Mouse (Mus musculus): ENCODE results near the gene Them7. TPM values are rescaled to one million over a fixed set of nuclear protein-coding genes. Genes with fewer than 3 reads are reported as not detected.
A peak's percentile ranks its signal among the peaks of the same experiment; 100 is the strongest.

Gene Them7
- total RNA-seq, 1 experiment from 2014 or later, result not detected

DNA sequence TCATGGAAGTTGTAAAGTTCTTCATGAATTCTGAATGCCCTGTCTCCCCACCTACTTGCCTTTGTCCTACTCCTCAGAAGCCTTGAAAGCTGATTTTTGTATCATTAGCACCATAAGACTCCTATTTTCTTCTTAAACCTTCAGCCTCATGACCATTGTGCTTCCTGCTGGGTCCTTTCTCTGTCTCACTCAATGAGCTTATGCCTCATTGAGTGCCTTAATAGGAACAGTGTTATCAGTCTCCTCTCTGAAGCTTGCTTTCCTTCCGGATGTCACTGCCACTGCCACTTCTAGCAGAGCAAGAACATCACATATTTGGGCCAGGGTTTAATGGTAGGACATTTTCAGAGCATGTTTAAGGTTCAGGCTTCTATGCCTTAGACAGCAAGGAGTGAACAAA lies 71.7 kb downstream of the Them7 start:
- ATAC-seq (replicated peaks; ENCODE audit: insufficient number of reproducible peaks, low FRiP score, low TSS enrichment, poor library complexity, severe bottlenecking), result no peak

DNA sequence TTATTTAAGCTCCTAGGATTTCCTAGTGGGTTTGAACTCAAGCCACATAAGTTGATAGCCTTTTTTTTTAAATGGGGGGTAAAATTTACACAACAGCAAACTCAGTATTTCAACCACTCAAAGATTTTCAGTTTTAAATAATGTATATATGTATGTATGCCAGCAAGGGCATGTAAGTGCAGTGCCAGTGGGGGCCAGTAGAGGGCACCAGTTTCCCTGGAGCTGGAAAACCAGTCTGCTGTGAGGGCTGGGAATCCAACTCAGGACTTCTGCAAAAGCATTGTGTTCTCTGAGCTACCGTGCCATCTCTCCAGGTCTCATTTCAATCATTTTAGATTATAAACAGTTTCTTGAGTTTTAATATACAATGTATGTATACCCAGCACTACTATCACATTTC lies 74.8 kb downstream of the Them7 start:
- no peak for ATAC-seq (replicated peaks; ENCODE audit: insufficient number of reproducible peaks, low FRiP score, low TSS enrichment, poor library complexity, severe bottlenecking)

DNA sequence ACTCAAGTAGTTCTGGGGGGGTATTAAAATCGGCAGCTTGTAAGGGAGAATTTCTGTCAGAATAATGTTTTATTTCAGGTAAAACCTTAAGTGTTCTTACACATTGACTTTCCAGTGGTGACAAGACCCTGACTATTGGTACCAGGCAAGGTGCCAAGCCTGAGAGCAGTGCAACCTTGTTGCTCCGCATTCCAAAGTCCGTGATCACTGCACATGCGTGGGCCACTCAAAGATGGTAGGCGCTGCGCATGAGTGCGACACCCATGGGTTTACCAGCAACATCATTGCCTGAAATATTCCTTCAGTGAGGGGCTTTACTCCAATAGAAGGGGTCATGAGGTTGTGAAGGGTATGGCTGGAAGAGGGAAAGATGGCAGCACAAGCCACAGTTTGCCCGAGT lies 77.0 kb downstream of the Them7 start:
- ATAC-seq (replicated peaks; ENCODE audit: insufficient number of reproducible peaks, low FRiP score, low TSS enrichment, poor library complexity, severe bottlenecking), result no peak

DNA sequence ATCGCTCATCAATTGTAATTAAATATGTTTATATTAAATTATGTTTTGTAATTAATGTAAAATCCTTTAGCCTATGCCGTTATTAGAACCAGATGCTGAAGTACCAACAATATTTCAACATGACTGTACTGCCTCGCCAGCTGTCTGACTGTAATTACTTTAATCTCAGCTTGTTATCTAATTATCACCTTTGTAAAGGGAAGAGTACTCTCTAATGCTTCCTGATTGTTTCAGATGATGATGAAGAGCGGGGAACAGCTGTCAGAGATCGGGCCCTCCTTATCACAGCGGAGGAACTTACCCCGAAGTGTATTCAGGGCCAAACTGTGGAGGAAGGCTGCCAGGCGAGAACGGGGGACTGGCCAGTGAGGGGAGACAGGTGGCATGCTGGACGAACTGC lies 77.4 kb downstream of the Them7 start:
- no peak for ATAC-seq (replicated peaks; ENCODE audit: insufficient number of reproducible peaks, low FRiP score, low TSS enrichment, poor library complexity, severe bottlenecking)

DNA sequence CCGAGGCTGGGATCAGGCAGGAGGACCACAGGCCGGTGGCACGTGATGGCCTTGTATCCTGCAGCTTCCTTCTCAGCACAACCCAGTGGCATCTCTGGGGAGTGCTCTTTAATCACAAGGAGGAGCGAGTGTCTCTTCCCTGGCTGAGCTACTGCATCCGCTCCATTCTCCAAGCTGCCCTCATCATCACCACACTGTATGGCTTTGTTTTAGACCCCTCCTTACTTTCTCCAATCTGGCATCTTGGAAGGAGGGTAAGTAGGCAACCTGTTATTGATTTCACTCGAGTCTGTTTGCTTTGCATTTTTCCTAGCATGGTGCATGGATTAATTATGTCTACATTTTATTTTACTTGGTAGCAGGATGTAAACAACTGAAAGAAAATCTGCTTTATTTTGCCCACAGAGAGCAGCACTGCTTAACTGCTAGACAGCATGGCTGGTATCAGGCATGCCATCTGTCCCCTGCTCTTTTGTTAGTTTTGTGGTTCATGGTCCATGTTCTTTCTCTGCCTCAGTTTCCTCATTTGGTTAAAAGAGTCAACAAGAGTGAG lies 79.9 kb downstream of the Them7 start:
- no peak for ATAC-seq (replicated peaks; ENCODE audit: insufficient number of reproducible peaks, low FRiP score, low TSS enrichment, poor library complexity, severe bottlenecking)

DNA sequence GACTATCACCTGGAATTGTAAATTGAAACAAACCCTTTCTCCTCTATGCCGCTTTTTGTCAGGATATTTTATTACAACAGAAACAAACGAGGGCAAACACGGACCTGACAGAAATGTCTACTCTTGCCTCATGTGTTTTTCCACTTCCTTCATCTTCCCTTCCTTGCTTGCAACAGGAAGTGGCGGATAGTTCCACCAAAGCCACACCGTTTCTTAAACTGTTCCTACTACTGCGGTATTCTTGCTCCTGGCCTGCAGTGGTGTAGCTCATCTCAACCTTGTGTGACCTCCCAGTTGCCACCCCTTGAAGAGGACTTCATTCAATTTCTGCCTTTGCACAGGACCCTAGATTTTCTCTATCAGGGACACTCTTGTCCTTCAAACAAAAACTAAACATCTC lies 81.8 kb downstream of the Them7 start:
- ATAC-seq (replicated peaks; ENCODE audit: insufficient number of reproducible peaks, low FRiP score, low TSS enrichment, poor library complexity, severe bottlenecking), result no peak

DNA sequence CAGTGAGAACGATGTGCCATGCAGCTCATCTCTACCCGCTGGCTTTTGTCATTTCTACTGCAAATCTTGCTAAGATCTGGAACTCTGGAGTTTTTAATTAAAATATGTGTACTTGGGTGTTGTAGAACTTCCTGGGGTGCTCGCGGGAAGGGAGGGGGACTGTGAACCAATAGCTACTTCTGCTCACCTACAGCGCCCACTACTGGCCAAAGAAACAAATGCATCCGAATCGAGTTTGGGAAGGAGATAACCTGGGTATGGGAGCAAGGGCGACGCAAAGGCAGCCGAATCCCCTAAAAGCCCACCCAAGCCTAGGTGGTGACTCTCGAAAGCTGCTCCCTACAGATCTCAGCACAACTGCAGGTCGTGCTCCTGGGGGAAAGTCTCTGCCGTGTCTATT lies 87.3 kb downstream of the Them7 start:
- no peak for ATAC-seq (replicated peaks; ENCODE audit: insufficient number of reproducible peaks, low FRiP score, low TSS enrichment, poor library complexity, severe bottlenecking)

DNA sequence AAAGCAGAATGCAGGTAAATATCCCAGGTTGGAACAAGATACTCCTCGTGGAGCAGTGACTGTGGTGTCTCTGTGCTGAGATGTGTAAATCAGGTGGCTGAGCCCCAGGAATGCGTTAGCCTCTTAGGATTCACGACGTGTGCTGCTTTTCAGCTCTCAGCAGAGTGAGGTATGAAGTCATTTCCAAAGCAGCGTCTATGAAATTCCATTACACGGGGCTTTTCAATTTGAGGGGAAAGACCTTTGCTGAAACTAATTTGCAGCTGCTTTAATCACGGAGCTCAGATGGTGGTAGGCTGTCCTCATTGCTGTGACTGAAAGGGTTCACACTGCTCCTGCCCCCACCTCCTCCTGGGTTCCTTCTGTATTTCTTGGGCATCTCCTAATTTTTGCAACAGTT lies 87.9 kb downstream of the Them7 start:
- no peak for ATAC-seq (replicated peaks; ENCODE audit: insufficient number of reproducible peaks, low FRiP score, low TSS enrichment, poor library complexity, severe bottlenecking)

DNA sequence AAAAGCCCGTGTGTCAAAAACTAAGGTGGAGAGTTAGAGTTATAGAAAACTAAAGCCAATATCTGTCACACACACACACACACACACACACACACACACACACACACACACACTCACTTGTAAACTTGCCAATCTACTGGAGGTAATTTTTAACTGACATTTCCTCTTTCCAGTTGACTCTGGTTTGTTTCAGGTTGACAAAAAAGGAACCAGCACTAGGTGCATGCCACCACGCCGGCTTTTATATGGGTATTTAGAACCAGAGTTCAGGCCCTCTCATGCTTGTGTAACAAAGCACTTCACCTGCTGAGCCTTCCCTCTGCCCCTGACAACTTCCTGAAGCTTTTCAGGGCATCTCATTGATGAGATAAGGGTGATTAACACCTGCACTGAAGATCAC lies 89.0 kb downstream of the Them7 start:
- ATAC-seq (replicated peaks; ENCODE audit: insufficient number of reproducible peaks, low FRiP score, low TSS enrichment, poor library complexity, severe bottlenecking), result no peak

DNA sequence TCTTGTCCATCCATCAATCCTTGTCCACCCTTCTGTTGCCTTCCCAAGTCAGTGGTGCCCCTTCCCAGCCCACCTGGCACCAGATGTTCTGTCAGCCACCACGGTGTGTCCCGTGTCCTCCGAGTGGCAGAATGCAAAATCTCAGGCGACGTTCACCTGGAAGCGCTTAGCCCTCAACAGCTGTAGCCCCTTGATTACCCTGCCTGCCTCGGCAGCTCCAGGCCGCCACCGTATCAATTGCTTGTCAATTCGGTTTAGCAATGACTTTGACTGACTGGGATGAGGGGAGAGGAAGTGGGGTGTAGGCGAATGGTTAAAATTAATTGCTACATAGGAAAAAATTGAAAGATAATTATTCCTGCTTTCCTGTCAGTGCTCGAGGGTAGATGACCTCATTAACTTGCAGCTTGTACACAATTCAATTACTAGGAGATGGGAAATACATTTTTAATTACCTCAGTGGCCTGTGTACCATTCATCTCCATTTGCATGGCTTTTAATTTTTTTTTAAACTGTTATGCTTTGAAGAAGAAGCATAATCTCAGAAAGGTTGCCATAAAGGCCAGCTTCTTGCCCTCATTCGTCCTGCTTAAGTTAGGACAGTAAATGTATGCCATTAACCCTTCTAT lies 93.5 kb downstream of the Them7 start:
- ATAC-seq (replicated peaks; ENCODE audit: insufficient number of reproducible peaks, low FRiP score, low TSS enrichment, poor library complexity, severe bottlenecking), result no peak

DNA sequence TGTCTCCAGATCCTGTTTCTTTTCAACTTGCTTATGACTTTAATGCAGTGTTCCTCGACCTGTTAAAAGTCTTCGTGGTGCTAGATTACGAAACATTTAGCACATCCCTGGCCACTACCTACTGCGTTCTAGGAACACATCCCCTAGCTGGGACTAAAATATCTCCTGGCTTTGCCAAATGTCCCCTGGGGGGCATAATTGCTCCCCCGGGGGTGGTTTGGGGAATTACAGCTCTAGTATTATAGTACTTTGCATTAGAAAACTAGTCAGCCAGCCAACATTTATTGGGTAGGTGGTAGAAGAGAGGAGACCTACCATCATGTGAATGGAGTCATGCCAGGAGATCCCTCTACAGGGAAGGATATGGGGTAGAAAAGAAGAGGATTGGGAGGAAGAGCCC lies 101.9 kb downstream of the Them7 start:
- ATAC-seq (replicated peaks; ENCODE audit: insufficient number of reproducible peaks, low FRiP score, low TSS enrichment, poor library complexity, severe bottlenecking), result no peak

DNA sequence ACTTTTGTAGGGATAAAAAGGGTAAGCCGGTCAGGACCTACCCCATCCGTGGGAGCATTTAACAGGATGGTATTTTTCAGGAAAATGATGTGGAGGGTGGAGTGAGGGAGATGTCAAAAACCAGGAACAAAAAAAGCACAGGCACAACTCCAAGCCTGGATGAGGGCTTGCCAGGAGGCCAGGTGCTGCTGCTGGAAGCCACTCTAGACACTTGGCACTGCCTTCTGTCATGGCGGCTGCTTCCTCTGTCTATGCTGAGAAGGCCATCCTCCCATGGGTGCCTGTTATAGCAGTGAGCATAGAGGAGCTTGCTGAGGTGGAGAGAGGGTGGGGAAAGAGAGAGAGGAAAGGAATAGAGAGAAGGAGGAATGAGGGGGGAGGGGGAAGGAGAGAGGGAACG lies 105.9 kb downstream of the Them7 start:
- no peak for ATAC-seq (replicated peaks; ENCODE audit: insufficient number of reproducible peaks, low FRiP score, low TSS enrichment, poor library complexity, severe bottlenecking)

DNA sequence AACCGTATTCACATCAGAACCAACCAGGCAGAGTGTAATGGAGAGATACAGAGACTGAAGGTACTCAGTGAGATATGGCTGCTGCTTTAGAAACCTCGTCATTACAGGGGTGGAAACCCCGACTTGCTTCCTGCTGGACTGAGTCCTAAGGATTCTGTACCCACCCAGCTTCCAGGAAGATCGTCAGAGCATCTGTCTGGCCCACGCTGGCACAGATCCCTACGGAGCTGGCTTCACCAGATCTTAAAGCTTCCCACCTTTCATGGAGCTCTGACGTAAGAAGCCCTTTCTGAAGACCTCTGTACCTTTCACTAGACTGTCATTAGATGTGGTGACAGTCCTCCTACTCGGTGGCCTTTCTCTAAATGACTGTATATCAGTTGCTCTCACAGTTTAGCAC lies 109.0 kb downstream of the Them7 start:
- ATAC-seq (replicated peaks; ENCODE audit: insufficient number of reproducible peaks, low FRiP score, low TSS enrichment, poor library complexity, severe bottlenecking), result no peak

DNA sequence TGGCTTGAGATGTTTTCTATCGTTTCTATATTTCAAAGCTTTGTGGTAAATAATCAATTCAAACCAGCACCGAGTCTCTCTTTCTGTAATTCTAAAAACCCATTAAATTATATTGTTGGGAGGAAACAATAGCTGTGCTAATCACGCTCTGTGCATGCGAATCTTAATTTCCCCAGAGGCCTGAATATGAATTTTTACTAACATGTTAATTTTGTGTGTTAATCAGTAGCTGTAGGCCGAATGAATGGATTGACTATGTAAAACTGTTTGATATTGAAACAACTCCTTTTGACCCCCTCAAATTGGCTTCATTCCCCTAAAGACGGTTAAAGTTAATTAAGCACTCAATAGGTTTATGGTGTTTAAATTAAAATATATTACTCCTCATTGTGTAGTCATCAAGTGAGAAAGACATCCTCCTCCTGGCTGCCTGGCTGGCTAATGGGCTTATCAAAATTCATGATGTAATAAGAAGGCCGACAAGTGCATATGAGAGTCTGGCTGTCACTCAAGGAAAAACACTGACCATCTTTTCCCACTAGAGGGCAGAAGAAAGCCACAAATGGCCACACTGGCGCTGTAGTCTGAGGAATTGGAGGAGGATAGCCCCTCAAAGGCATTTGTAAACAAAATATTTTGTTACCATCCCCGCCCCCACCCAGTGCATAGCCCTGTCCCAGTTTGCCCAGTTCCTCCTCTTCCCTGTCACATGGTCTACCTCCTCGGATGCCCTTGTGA lies 110.0 kb downstream of the Them7 start:
- ATAC-seq (replicated peaks; ENCODE audit: insufficient number of reproducible peaks, low FRiP score, low TSS enrichment, poor library complexity, severe bottlenecking), result 0 out of 2 replicates have a peak, but pooled peaks have one; percentile 34

DNA sequence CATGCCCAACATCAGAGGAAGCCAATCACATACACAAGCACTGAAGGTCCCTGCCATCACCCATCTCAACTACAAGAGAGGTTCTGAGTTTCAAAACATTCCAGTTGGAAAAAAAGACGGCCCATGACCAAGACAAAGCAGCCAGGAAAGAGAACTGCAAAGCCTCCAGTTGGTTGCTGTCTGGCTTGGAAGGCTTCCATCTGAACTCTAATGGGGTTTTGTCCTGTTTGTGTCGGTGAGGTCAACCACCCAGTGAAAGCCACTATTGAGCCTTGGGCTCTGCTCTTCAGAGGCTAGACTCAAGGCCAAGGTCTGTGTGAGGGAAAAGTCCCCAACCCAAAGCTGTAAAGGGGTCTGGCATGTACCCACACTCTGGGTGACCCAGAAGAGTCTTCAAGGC lies 111.5 kb downstream of the Them7 start:
- no peak for ATAC-seq (replicated peaks; ENCODE audit: insufficient number of reproducible peaks, low FRiP score, low TSS enrichment, poor library complexity, severe bottlenecking)

DNA sequence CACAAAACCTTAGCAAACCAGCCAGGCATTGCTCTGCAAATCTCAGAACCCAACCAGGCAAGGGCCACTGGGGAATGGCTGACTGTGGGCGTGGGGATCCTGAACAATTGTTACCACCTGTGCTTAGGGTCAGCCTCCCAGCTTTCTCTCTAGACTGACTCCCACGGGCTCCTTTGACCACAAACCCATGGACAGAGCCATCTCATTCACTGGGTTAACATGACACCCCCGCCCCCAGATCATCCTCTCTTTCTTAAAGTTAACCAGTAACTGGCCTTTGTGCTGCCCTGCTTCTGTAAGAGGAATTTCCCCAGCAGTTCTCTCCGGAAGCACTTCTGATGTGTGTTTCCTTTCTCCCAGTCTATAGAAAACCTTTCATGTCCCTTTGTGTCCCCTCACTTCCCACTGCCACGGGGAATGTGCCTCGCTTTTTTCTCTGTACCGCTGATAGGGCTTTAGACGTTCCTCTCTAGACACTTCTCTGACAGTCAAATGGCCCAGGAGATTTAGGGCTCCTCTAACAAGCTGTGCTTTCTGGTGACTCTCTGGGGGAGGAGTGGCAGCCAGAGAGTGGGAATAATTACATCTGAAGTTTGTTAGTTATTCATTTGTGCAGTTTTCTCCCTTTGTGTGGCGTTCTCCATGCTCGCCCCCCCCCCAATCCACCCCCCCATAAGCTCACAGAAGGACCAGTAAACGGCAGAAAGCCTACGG lies 112.4 kb downstream of the Them7 start:
- no peak for ATAC-seq (replicated peaks; ENCODE audit: insufficient number of reproducible peaks, low FRiP score, low TSS enrichment, poor library complexity, severe bottlenecking)

DNA sequence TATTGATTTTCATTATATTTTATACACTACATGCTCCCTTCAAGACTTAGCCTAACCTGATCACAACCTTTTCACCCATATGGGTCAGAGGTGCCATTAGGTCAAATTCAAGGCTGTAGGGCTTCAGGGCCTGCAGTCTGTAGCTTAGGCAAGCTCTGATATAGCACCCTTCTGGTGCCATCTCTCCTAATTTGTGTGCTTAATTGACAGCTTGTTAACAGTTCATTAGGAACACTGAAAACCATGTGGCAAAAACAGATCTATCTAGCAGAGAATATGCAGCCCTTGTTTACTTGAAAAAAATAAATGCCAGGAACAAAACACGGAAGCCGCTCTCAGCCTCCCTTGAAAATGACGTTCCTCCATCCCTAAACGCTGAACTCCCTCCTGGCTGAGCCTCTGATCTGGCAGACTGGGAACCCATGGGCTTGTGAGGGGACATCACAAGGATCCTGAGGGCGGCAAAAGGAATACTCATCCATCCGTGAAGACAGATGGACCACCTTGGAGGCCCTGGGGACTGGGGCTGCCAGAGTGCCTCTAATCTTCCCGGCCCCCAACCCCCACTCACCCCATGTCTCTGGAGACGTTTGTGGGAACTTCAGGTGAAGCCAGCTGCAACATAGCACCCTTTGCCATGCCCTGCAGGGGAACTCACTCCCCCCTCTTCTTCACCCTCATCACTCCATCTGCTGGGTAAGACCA lies 113.2 kb downstream of the Them7 start:
- ATAC-seq (replicated peaks; ENCODE audit: insufficient number of reproducible peaks, low FRiP score, low TSS enrichment, poor library complexity, severe bottlenecking), result no peak

DNA sequence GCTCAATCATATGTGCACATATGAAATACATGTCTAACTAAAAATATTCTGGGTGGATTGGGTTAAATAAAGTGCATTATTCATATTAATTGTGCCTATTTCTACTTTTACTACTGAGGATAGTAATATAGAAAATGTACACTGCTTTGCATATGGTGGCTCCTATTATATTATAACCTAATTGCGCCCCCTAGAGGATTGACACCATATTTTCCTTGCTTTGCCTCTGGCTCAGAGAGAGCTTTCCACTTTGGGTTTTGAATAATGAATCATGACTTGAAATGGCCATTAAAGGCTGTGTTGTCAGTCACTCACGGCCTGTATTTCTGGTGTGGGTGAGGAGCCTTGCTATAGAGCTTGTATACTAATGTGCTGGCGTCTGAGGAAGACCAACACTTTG lies 115.9 kb downstream of the Them7 start:
- no peak for ATAC-seq (replicated peaks; ENCODE audit: insufficient number of reproducible peaks, low FRiP score, low TSS enrichment, poor library complexity, severe bottlenecking)

DNA sequence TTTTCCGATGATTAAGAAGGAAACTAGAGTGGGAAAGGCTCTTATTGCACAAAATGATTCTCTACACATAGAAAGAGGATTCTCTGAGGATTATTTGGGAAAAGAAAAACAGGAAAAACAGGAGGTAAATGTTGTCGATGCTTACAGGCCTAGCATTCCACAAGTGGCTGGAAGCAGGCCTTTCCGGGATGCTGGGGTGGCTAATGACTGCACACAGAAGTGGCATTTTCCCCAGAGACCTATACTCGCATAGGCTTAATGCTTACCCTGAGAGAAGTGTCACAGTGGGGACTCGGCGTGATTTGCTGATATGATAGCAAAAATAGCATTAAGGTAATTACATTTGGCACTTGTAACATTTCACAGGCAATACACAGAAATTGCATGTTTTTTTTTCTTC lies 124.8 kb downstream of the Them7 start:
- no peak for ATAC-seq (replicated peaks; ENCODE audit: insufficient number of reproducible peaks, low FRiP score, low TSS enrichment, poor library complexity, severe bottlenecking)

Measured in monocyte, adult 5-6 weeks (primary cell).